Mouse (Mus musculus) MEL (cell line): Measurements from ENCODE around the gene Map6.

Experiments
- CHD1 ChIP-seq: IDR thresholded peaks from 2 replicates; pipeline ENCODE4 v1.6.1; 2012; ENCODE audit warnings: low read depth, mild to moderate bottlenecking, inconsistent platforms, low read length, improper control_type of control experiment
- CHD2 ChIP-seq: IDR thresholded peaks from 2 replicates; pipeline ENCODE4 v1.6.1; 2011; ENCODE audit warnings: low read length, improper control_type of control experiment
- CTCF ChIP-seq, 3 experiments: IDR thresholded peaks in 2 of 3; conservative IDR thresholded peaks in 1 of 3; 2 replicates each; pipeline ENCODE4 v1.5.1; 2011 to 2012; ENCODE audit warnings: low read length in 3 of 3, low read depth in 2 of 3, mild to moderate bottlenecking in 2 of 3, improper control_type of control experiment in 1 of 3, inconsistent platforms in 1 of 3, mixed read lengths in 1 of 3, moderate library complexity in 1 of 3; ENCODE audit not compliant: control insufficient read depth in 1 of 3, insufficient read depth in 1 of 3, poor library complexity in 1 of 3, severe bottlenecking in 1 of 3
- EP300 ChIP-seq, 2 experiments: IDR thresholded peaks; 2 replicates each; pipeline ENCODE4 v1.6.1; 2011; ENCODE audit warnings: improper control_type of control experiment in 2 of 2, low read length in 2 of 2, low read depth in 1 of 2, mild to moderate bottlenecking in 1 of 2
- GATA1 ChIP-seq: IDR thresholded peaks from 2 replicates; pipeline ENCODE4 v1.6.1; 2011; ENCODE audit warnings: low read depth, low read length, improper control_type of control experiment
- MEF2A ChIP-seq: IDR thresholded peaks from 2 replicates; pipeline ENCODE4 v1.6.1; 2014; ENCODE audit warnings: low read depth, mild to moderate bottlenecking, inconsistent platforms, low read length, improper control_type of control experiment; ENCODE audit not compliant: poor library complexity, insufficient replicate concordance, severe bottlenecking; ENCODE audit errors: extremely low read depth
- POLR2A ChIP-seq, 2 experiments: IDR thresholded peaks; 2 replicates each; pipeline ENCODE4 v1.6.1; 2011 to 2012; ENCODE audit warnings: low read length in 2 of 2, mild to moderate bottlenecking in 2 of 2, control low read depth in 1 of 2, improper control_type of control experiment in 1 of 2, low read depth in 1 of 2, moderate library complexity in 1 of 2; ENCODE audit not compliant: control insufficient read depth in 1 of 2, insufficient read depth in 1 of 2, poor library complexity in 1 of 2
- POLR2AphosphoS5 ChIP-seq: IDR thresholded peaks from 2 replicates; pipeline ENCODE4 v1.6.1; 2012; ENCODE audit warnings: low read depth, borderline replicate concordance, mild to moderate bottlenecking, inconsistent platforms, low read length, moderate library complexity, mixed read lengths
- RAD21 ChIP-seq: IDR thresholded peaks from 2 replicates; pipeline ENCODE4 v1.6.1; 2011; ENCODE audit warnings: mild to moderate bottlenecking, low read depth, low read length, improper control_type of control experiment
- TCF12 ChIP-seq: IDR thresholded peaks from 2 replicates; pipeline ENCODE4 v1.6.1; 2014; ENCODE audit warnings: low read depth, mild to moderate bottlenecking, inconsistent platforms, low read length, improper control_type of control experiment, moderate library complexity
- USF1 ChIP-seq: IDR thresholded peaks from 2 replicates; pipeline ENCODE4 v1.6.1; 2014; ENCODE audit warnings: low read depth, mild to moderate bottlenecking, inconsistent platforms, low read length, improper control_type of control experiment, moderate library complexity
- USF2 ChIP-seq, 2 experiments: IDR thresholded peaks; 2 replicates each; pipeline ENCODE4 v1.6.1; 2011 to 2012; ENCODE audit warnings: improper control_type of control experiment in 2 of 2, low read length in 2 of 2, borderline replicate concordance in 1 of 2, inconsistent platforms in 1 of 2, low read depth in 1 of 2, mild to moderate bottlenecking in 1 of 2; ENCODE audit not compliant: insufficient read depth in 1 of 2
- ZKSCAN1 ChIP-seq: IDR thresholded peaks from 2 replicates; pipeline ENCODE4 v1.6.1; 2012; ENCODE audit warnings: low read depth, mild to moderate bottlenecking, inconsistent platforms, low read length, improper control_type of control experiment, moderate library complexity
- ZMIZ1 ChIP-seq: IDR thresholded peaks from 2 replicates; pipeline ENCODE4 v1.6.1; 2012; ENCODE audit warnings: low read depth, mild to moderate bottlenecking, inconsistent platforms, low read length, improper control_type of control experiment, moderate library complexity

GRCm38 (mm10) chr7:99248906-99249581 lies 18.2 kb upstream of the Map6 start:
- TF ChIP-seq CTCF (IDR thresholded peaks at IDR 0.05 in 2 of 3, conservative IDR thresholded peaks at IDR 0.05 in 1 of 3; ENCODE audit: control insufficient read depth in 1 of 3, insufficient read depth in 1 of 3, low read depth in 2 of 3, low read length in 3 of 3, poor library complexity in 1 of 3, severe bottlenecking in 1 of 3): no peak
- TF ChIP-seq TCF12: no peak
- no peak for TF ChIP-seq ZMIZ1
- TF ChIP-seq CHD1: no peak
- TF ChIP-seq USF2 (IDR thresholded peaks at IDR 0.05; ENCODE audit: borderline replicate concordance in 1 of 2, insufficient read depth in 1 of 2, low read depth in 1 of 2, low read length in 2 of 2): no peak
- no peak for TF ChIP-seq CHD2
- no peak for TF ChIP-seq POLR2A (IDR thresholded peaks at IDR 0.05; ENCODE audit: control insufficient read depth in 1 of 2, insufficient read depth in 1 of 2, low read depth in 1 of 2, low read length in 2 of 2, poor library complexity in 1 of 2)
- no peak for TF ChIP-seq EP300 (IDR thresholded peaks at IDR 0.05; ENCODE audit: low read depth in 1 of 2, low read length in 2 of 2)
- TF ChIP-seq MEF2A: no peak
- no peak for TF ChIP-seq POLR2AphosphoS5
- TF ChIP-seq RAD21: no peak
- TF ChIP-seq USF1: no peak
- TF ChIP-seq ZKSCAN1: no peak
- no peak for TF ChIP-seq GATA1
